Mouse (Mus musculus): Measurements from ENCODE around the gene Mrpl3.

The Mrpl3 gene

GRCm38 (mm10) chr9:105049636-105050035 is 3.4 kb upstream of the Mrpl3 start:
- peaks cover 7% of the 10 kb centered on the region for H3K4me1 ChIP-seq (replicated peaks; ENCODE audit: low read depth, low read length)
- TF ChIP-seq POU5F1 (IDR thresholded peaks at IDR 0.05; ENCODE audit: borderline replicate concordance, low read length) (no peak), NANOG (IDR thresholded peaks at IDR 0.05; ENCODE audit: borderline replicate concordance, low read length) (no peak), CTCF (conservative IDR thresholded peaks at IDR 0.05; ENCODE audit: low read length) (no peak)
- H3K4me3 ChIP-seq (replicated peaks; ENCODE audit: low read length) = no peak overlapping the region
- no peaks in the 10 kb centered on the region for H3K9me3 ChIP-seq (ENCODE audit: low read length)
- H3K36me3 ChIP-seq (ENCODE audit: insufficient read depth, low read length) = no peaks in the 10 kb centered on the region
- H3K27me3 ChIP-seq (ENCODE audit: insufficient read depth, low read length) = peaks cover 3% of the 10 kb centered on the region; the same call in 1 of the 2 replicates

DNA sequence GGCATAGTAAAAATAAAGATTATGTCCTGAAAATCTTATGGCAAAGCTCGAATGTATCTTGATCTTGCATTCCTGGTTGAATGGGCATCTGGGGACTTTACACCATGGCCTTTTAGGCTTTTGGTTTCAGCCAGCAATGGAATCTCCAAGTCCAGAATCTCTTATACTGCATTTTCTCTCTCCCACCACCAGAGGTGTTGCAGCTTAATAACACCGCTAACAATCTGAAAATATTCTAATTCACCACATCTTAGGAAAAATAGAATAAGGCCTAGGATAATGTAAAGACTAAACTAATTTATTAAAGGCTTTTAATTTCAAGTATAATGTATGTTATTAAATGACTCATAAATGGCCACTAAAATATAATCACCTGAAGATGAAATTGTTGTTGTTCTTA is 2.8 kb upstream of the Mrpl3 start:
- H3K4me1 ChIP-seq (replicated peaks; ENCODE audit: low read depth, low read length) = peaks cover 7% of the 10 kb centered on the region
- TF ChIP-seq NANOG (IDR thresholded peaks at IDR 0.05; ENCODE audit: borderline replicate concordance, low read length) (no peak), CTCF (conservative IDR thresholded peaks at IDR 0.05; ENCODE audit: low read length) (no peak), POU5F1 (IDR thresholded peaks at IDR 0.05; ENCODE audit: borderline replicate concordance, low read length) (no peak)
- H3K4me3 ChIP-seq (replicated peaks; ENCODE audit: low read length) = no peak overlapping the region
- no peaks in the 10 kb centered on the region for H3K9me3 ChIP-seq (ENCODE audit: low read length)
- peaks cover 3% of the 10 kb centered on the region; the same call in 1 of the 2 replicates for H3K27me3 ChIP-seq (ENCODE audit: insufficient read depth, low read length)
- H3K36me3 ChIP-seq (ENCODE audit: insufficient read depth, low read length) = peaks cover 5% of the 10 kb centered on the region

DNA sequence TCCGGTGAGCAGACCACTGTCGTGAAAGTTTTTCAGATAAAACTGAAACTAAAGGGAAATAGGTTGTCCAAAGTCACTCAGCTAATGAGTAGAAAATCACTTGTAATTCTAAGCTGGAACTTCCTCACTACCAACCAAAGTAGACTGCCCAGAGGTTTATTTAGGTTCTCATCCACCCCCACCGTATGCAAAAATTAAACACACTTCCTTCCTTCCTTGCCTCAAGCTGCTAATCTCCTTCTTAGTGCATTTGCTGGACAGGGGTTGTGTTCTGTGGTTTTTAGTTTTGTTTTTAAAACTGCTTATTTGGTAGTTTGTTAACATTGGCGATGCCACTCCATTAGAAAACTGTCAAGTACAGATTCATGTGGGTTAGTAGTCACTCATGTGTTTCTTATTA is 773 bp downstream of the Mrpl3 start:
- Histone ChIP-seq H3K9me3 (ENCODE audit: low read length) (no peaks in the 10 kb centered on the region), H3K36me3 (ENCODE audit: insufficient read depth, low read length) (peaks cover 40% of the 10 kb centered on the region), H3K27me3 (ENCODE audit: insufficient read depth, low read length) (no peaks in the 10 kb centered on the region), H3K4me3 (replicated peaks; ENCODE audit: low read length) (peak overlapping the region; percentile 95), H3K4me1 (replicated peaks; ENCODE audit: low read depth, low read length) (peaks cover 7% of the 10 kb centered on the region)
- TF ChIP-seq CTCF (conservative IDR thresholded peaks at IDR 0.05; ENCODE audit: low read length) = no peak
- TF ChIP-seq POU5F1 (IDR thresholded peaks at IDR 0.05; ENCODE audit: borderline replicate concordance, low read length) = no peak
- TF ChIP-seq NANOG (IDR thresholded peaks at IDR 0.05; ENCODE audit: borderline replicate concordance, low read length) = no peak

- H3K9me3 ChIP-seq (ENCODE audit: low read length) = no peaks in the 10 kb centered on the region
- no peak overlapping the region for H3K4me3 ChIP-seq (replicated peaks; ENCODE audit: low read length)
- H3K36me3 ChIP-seq (ENCODE audit: insufficient read depth, low read length) = peaks cover 77% of the 10 kb centered on the region
- no peaks in the 10 kb centered on the region for H3K27me3 ChIP-seq (ENCODE audit: insufficient read depth, low read length)
- peaks cover 4% of the 10 kb centered on the region; the same call in 1 of the 2 replicates for H3K4me1 ChIP-seq (replicated peaks; ENCODE audit: low read depth, low read length)
- no peak for TF ChIP-seq CTCF (conservative IDR thresholded peaks at IDR 0.05; ENCODE audit: low read length)
- TF ChIP-seq POU5F1 (IDR thresholded peaks at IDR 0.05; ENCODE audit: borderline replicate concordance, low read length) = no peak
- no peak for TF ChIP-seq NANOG (IDR thresholded peaks at IDR 0.05; ENCODE audit: borderline replicate concordance, low read length)
These were observed 16.1 kb downstream of the Mrpl3 start for GRCm38 (mm10) chr9:105069106-105069505.

DNA sequence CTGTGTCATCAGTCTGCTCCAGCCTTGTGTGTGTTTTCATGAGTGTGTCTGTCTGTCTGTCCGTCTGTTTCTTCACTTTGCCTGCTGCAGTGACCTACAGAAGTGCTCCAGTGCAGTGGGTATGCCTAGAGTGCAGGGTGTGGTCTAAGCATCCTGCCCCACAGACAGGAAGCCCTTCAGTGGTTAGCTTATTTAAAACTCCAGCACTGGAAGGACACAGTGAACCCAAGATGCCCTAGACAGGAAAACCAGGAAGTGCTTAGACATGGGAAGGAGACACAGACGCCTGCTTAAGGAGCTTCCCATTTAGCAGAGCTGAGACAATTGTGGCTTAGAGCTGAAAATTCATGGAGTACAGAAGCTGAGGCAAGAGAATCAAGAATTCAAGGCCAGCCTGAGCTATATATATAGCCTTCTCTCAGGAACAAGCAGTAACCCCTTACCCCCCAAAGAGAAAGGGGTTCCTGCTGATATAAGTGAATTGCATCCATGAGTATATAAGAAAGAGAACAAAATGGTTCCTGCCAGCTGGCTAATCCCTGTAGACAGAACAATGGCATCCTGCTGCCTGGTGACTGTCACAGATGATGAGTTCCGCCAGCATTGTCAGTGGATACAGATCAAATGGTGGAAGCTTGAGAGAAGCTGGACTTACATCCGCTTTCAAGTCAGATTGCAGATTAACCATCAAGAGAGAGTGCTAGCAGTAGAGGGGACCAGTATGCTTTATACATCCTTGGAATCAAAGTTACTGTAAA is 20.1 kb downstream of the Mrpl3 start:
- TF ChIP-seq NANOG (IDR thresholded peaks at IDR 0.05; ENCODE audit: borderline replicate concordance, low read length) = no peak
- TF ChIP-seq CTCF (conservative IDR thresholded peaks at IDR 0.05; ENCODE audit: low read length) = no peak
- TF ChIP-seq POU5F1 (IDR thresholded peaks at IDR 0.05; ENCODE audit: borderline replicate concordance, low read length) = no peak
- Histone ChIP-seq H3K9me3 (ENCODE audit: low read length) (no peaks in the 10 kb centered on the region), H3K4me1 (replicated peaks; ENCODE audit: low read depth, low read length) (peaks cover 4% of the 10 kb centered on the region; the same call in 1 of the 2 replicates), H3K36me3 (ENCODE audit: insufficient read depth, low read length) (peaks cover 76% of the 10 kb centered on the region), H3K4me3 (replicated peaks; ENCODE audit: low read length) (no peak overlapping the region), H3K27me3 (ENCODE audit: insufficient read depth, low read length) (no peaks in the 10 kb centered on the region)

- no peak for TF ChIP-seq POU5F1 (IDR thresholded peaks at IDR 0.05; ENCODE audit: borderline replicate concordance, low read length)
- no peak for TF ChIP-seq NANOG (IDR thresholded peaks at IDR 0.05; ENCODE audit: borderline replicate concordance, low read length)
- no peak for TF ChIP-seq CTCF (conservative IDR thresholded peaks at IDR 0.05; ENCODE audit: low read length)
- Histone ChIP-seq H3K27me3 (ENCODE audit: insufficient read depth, low read length) (no peaks in the 10 kb centered on the region), H3K9me3 (ENCODE audit: low read length) (no peaks in the 10 kb centered on the region)
These were observed 21.8 kb downstream of the Mrpl3 start for GRCm38 (mm10) chr9:105074851-105075250.

DNA sequence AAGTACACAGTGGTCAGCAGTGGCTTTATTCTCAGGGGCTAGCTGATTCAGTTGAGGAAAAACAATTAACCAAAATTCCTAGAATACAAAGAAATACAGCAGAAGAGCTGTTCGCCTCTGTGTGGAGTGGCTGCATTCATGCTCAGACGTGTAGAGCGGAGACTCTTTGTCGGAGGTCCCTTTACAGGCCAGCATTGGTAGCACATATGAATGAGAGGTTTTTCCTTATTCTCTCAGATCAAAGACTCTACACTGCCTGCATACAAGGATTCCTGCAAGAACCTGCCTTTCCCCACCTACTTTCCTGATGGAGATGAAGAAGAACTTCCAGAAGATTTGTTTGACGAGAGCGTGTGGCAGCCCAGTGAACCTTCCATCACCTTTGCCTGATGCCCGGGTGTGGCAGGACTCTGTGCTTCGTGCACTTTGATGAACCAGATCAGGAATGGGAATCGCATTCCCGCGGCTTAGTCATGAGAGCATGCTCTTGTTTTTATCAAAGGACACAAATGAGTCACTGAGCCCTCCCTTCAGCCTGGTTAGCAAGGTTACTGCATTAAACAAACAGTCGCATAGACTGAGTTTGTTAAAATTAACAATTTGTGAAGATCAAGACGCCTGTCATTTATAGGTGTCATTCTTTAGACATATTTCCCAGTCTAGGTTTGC is 23.9 kb downstream of the Mrpl3 start:
- no peak overlapping the region for H3K4me3 ChIP-seq (replicated peaks; ENCODE audit: low read length)
- TF ChIP-seq POU5F1 (IDR thresholded peaks at IDR 0.05; ENCODE audit: borderline replicate concordance, low read length) = no peak
- TF ChIP-seq NANOG (IDR thresholded peaks at IDR 0.05; ENCODE audit: borderline replicate concordance, low read length) = no peak
- TF ChIP-seq CTCF (conservative IDR thresholded peaks at IDR 0.05; ENCODE audit: low read length) = no peak
- H3K36me3 ChIP-seq (ENCODE audit: insufficient read depth, low read length) = peaks cover 52% of the 10 kb centered on the region

More at GRCm38 (mm10) chr9:105074851-105075250, 21.8 kb downstream of the Mrpl3 start:
- no peaks in the 10 kb centered on the region for H3K4me1 ChIP-seq (replicated peaks; ENCODE audit: low read depth, low read length)
- H3K36me3 ChIP-seq (ENCODE audit: insufficient read depth, low read length) = peaks cover 68% of the 10 kb centered on the region
- H3K4me3 ChIP-seq (replicated peaks; ENCODE audit: low read length) = no peak overlapping the region

DNA sequence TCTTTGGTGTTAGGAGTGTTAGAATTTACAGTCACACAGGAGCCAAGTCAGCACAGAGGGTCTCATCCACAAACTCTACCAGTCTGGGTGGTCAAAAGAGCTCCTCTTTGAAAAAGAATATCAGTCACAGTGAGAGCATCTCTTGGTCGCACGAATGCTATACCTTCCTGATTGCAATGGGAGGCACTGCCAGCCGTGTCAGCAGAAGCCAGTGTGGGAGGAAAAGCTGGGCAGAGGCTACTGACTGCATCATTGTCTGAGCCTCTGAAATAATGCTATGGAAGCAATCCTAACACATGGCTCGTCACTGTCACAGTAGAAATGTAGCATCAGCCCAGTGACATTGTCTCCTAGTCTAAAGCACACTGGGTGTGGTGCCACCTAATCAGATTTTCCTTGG is 25.4 kb downstream of the Mrpl3 start:
- peaks cover 36% of the 10 kb centered on the region for H3K36me3 ChIP-seq (ENCODE audit: insufficient read depth, low read length)
- no peaks in the 10 kb centered on the region for H3K4me1 ChIP-seq (replicated peaks; ENCODE audit: low read depth, low read length)

More for the DNA sequence above, 23.9 kb downstream of the Mrpl3 start:
- H3K9me3 ChIP-seq (ENCODE audit: low read length) = no peaks in the 10 kb centered on the region
- no peaks in the 10 kb centered on the region for H3K4me1 ChIP-seq (replicated peaks; ENCODE audit: low read depth, low read length)
- no peaks in the 10 kb centered on the region for H3K27me3 ChIP-seq (ENCODE audit: insufficient read depth, low read length)

More for the DNA sequence above, 25.4 kb downstream of the Mrpl3 start:
- Histone ChIP-seq H3K27me3 (ENCODE audit: insufficient read depth, low read length) (no peaks in the 10 kb centered on the region), H3K4me3 (replicated peaks; ENCODE audit: low read length) (no peak overlapping the region), H3K9me3 (ENCODE audit: low read length) (no peaks in the 10 kb centered on the region)
- TF ChIP-seq CTCF (conservative IDR thresholded peaks at IDR 0.05; ENCODE audit: low read length) (no peak), NANOG (IDR thresholded peaks at IDR 0.05; ENCODE audit: borderline replicate concordance, low read length) (no peak)

All from E14TG2a.4 (cell line).